Mouse (Mus musculus) spleen, adult 2 months (tissue): Measurements from ENCODE around the gene Fam189a1.

Source experiments
- CTCF ChIP-seq: fragments of 200-500 bp; IDR thresholded peaks from 2 replicates; pipeline ENCODE4 v1.5.1; 2011; ENCODE audit warnings: mild to moderate bottlenecking, inconsistent platforms; ENCODE audit not compliant: insufficient read depth, insufficient read length, insufficient replicate concordance; ENCODE audit errors: extremely low read depth
- POLR2A ChIP-seq: fragments of 200-500 bp; IDR thresholded peaks from 2 replicates; pipeline ENCODE4 v1.6.1; 2011; ENCODE audit warnings: low read depth, low read length, inconsistent platforms

- TF ChIP-seq CTCF: no peak
- TF ChIP-seq POLR2A: no peak
These were observed 284.2 kb downstream of the Fam189a1 start for GRCm38 (mm10) chr7:64871987-64872742.
